Mouse (Mus musculus) gastrocnemius, postnatal 25 days (tissue): Measurements from ENCODE around the gene Gm21746. TPM values are rescaled to one million over a fixed set of nuclear protein-coding genes. Genes with fewer than 3 reads are reported as not detected.
"Not testable (repeated sequence)": the region's sequence is repeated elsewhere in the genome, so short reads cannot be mapped to it uniquely, and the experiment has no call there.

Experiments
- DNase-seq: peaks from one replicate; pipeline ENCODE4 v3.0.0; 2022
- long read RNA-seq, 2 experiments: library from polyadenylated mRNA; stranded (forward); transcript quantifications; one replicate each; pipeline ENCODE4 v2.0.0; 2021
- total RNA-seq, 2 experiments: library from RNA; stranded (reverse); gene quantifications; 1 replicate in 1 of 2; 2 replicates in 1 of 2; pipeline ENCODE4 v1.2.3; 2021

Gm21746 gene
- total RNA-seq: not detected
- long read RNA-seq, experiment 1: 0 reads
- long read RNA-seq, experiment 2: 0 reads

- DNase-seq: not testable (repeated sequence)
Observed at GRCm38 (mm10) chrY:6237895-6238294, at the start of gene Gm21746. Gene Gm21746 (minus strand): TSS chrY:6237995.

GRCm38 (mm10) chrY:6266798-6267197, 29.0 kb upstream of the Gm21746 start, which contains the start of gene Gm20873:
Gene Gm20873 (plus strand): TSS chrY:6267098.
- DNase-seq: not testable (repeated sequence)

Other genes with a start within 250 kb of the Gm21746 start
- not detected for gene Gm20873, start 29.1 kb upstream of the Gm21746 start, total RNA-seq